Mouse (Mus musculus) splenic B cell, adult 2 months (primary cell): Measurements from ENCODE around the gene Gm20715.
"Not testable (repeated sequence)": the region's sequence is repeated elsewhere in the genome, so short reads cannot be mapped to it uniquely, and the experiment has no call there.

Source experiments
- DNase-seq: peaks from one replicate; pipeline ENCODE4 v3.0.0-alpha.2; 2011; ENCODE audit warnings: low read depth, low spot score
- H3K27me3 ChIP-seq: 2 replicates; pipeline ENCODE4 v1.6.1; 2012; ENCODE audit warnings: mild to moderate bottlenecking, low read length, moderate library complexity, mixed read lengths; ENCODE audit not compliant: control insufficient read depth, poor library complexity, insufficient read depth, severe bottlenecking
- H3K36me3 ChIP-seq: 2 replicates; pipeline ENCODE4 v1.6.1; 2012; ENCODE audit warnings: mild to moderate bottlenecking, low read length, moderate library complexity, mixed read lengths; ENCODE audit not compliant: control insufficient read depth, poor library complexity, insufficient read depth, severe bottlenecking

The Gm20715 gene

GRCm38 (mm10) chr7:6410043-6410442, at the start of gene Gm20715:
TSS of gene Gm20715 (plus strand) at chr7:6410277.
- DNase-seq, result peak; percentile 84
- no peaks in the 10 kb centered on the region for H3K36me3 ChIP-seq
- H3K27me3 ChIP-seq, result no peaks in the 10 kb centered on the region; the same call in 1 of the 2 replicates

- H3K36me3 ChIP-seq, result no peaks in the 10 kb centered on the region
- DNase-seq, result no peak
- no peaks in the 10 kb centered on the region for H3K27me3 ChIP-seq
Measured at GRCm38 (mm10) chr7:6360477-6361060, 49.5 kb upstream of the Gm20715 start.

DNA sequence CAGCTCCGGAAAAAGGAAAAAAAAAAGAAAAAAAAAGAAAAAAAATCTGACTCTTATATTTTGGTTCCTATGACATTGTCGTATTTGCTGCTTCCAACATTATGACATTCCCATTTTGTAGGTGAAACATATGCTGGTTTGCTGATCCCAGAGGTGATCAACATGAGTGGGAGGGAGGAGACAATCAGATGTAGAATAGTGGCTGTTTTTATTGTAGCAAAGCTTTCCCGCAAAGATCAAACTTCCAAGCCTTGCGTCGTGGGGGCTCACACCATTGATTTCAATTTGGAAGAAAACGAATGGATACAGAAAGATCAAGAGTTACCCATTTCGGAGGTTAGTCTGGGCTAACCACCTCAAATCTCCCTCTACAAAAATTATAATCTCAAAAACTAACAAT, 48.3 kb upstream of the Gm20715 start:
- no peak for DNase-seq
- H3K27me3 ChIP-seq, result no peaks in the 10 kb centered on the region
- no peaks in the 10 kb centered on the region for H3K36me3 ChIP-seq

DNA sequence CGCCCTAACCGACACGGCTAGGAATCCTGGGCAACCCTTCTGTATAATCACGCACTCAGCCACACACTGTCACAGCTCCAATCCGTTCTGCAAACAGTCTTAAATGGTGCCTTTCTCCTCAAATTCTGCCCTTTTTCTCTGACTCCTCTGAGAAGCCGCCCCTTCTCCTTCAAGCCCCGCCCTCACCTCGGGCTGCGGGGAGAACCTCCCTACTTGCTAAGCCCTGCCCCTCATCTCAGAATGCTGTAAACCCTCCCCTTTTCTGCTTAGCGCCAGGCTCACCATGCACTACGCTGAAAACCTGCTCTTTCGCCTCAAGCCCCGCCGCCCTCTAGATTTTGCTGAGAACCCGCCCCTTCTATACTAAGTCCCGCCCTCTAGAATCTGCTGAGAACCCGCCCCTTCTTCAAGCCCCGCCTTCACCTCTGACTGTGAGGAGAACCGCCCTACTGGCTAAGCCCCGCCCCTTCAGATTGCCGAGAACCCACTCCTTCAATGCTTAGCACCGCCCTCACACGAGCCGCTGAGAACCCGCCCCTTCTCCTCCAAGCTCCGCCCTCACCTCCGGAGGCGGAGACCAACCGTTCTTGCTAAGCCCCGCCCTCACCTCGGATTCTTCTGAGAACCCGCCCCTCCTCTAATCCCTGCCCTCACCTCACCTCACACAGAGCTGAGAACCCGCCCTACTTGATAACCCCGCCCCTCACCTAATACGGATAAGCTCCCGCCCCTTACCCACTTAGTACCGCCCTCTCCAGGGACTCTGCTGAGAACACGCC, 47.6 kb upstream of the Gm20715 start:
- Histone ChIP-seq H3K36me3 (no peaks in the 10 kb centered on the region), H3K27me3 (no peaks in the 10 kb centered on the region)
- peak; percentile 100 for DNase-seq

DNA sequence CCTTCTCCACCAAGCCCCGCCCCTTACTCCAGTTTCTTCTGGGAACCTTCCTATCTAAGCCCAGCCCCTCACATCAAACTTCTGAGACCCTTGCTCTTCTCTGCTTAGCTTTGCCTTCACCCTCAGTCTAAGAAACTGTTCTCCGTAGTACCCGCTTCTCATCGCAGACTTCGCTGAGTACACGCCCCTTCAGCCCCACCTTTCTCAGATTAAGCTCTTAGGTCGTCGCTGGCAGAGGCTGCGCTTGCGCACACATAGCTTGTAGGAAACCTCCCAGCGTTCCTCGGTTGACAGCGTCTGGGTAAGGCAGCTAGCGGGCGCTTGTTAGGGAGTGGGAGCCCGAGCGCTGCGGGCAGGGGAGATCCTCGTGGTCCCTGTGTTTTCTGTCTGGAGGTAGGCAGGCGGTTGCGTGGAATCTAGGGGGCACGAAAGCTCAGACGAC, 47.0 kb upstream of the Gm20715 start, which contains the start of gene Zfp78:
TSS of gene Zfp78 (plus strand) at position 234 of the 442 bp plus-strand sequence.
- no peaks in the 10 kb centered on the region for H3K36me3 ChIP-seq
- DNase-seq, result peak; percentile 95
- H3K27me3 ChIP-seq, result no peaks in the 10 kb centered on the region

GRCm38 (mm10) chr7:6364761-6365160, 45.3 kb upstream of the Gm20715 start:
- H3K27me3 ChIP-seq, result no peaks in the 10 kb centered on the region
- peak; percentile 15 for DNase-seq
- H3K36me3 ChIP-seq, result no peaks in the 10 kb centered on the region

- H3K27me3 ChIP-seq, result no peaks in the 10 kb centered on the region
Measured at GRCm38 (mm10) chr7:6367185-6367584, 42.9 kb upstream of the Gm20715 start.

GRCm38 (mm10) chr7:6368146-6368545, 41.9 kb upstream of the Gm20715 start:
- not testable (repeated sequence) for DNase-seq, H3K36me3 ChIP-seq, H3K27me3 ChIP-seq

More at GRCm38 (mm10) chr7:6367185-6367584, 42.9 kb upstream of the Gm20715 start:
- H3K36me3 ChIP-seq, result no peaks in the 10 kb centered on the region
- no peak for DNase-seq

- no peak for DNase-seq
Measured at GRCm38 (mm10) chr7:6369460-6369859, 40.6 kb upstream of the Gm20715 start.

GRCm38 (mm10) chr7:6372993-6373392, 37.1 kb upstream of the Gm20715 start:
- no peak for DNase-seq
- Histone ChIP-seq H3K36me3 (no peaks in the 10 kb centered on the region), H3K27me3 (no peaks in the 10 kb centered on the region; the same call in 1 of the 2 replicates)

More at GRCm38 (mm10) chr7:6369460-6369859, 40.6 kb upstream of the Gm20715 start:
- H3K36me3 ChIP-seq, result no peaks in the 10 kb centered on the region
- H3K27me3 ChIP-seq, result no peaks in the 10 kb centered on the region

- no peaks in the 10 kb centered on the region; the same call in 1 of the 2 replicates for H3K27me3 ChIP-seq
- DNase-seq, result no peak
- no peaks in the 10 kb centered on the region for H3K36me3 ChIP-seq
Measured at GRCm38 (mm10) chr7:6378441-6378840, 31.6 kb upstream of the Gm20715 start.

DNA sequence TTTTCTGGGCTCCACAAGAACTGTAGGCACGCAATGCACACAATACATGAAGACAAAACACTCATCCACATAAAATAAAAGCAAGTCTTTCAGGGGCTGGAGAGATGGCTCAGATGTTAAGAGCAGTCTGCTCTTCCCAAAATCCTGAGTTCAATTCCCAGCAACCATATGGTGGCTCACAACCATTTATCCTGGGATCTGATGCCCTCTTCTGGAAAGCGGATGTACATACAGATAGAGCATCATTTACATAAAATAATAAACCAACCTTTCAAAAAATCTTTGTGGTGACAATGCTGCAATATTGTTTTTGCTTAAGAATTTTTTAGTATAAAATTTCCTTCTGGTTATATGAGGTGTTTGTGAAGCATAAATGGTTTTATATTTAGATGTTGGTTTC, 28.6 kb upstream of the Gm20715 start:
- Histone ChIP-seq H3K27me3 (no peaks in the 10 kb centered on the region; the same call in 1 of the 2 replicates), H3K36me3 (no peaks in the 10 kb centered on the region)
- no peak for DNase-seq

DNA sequence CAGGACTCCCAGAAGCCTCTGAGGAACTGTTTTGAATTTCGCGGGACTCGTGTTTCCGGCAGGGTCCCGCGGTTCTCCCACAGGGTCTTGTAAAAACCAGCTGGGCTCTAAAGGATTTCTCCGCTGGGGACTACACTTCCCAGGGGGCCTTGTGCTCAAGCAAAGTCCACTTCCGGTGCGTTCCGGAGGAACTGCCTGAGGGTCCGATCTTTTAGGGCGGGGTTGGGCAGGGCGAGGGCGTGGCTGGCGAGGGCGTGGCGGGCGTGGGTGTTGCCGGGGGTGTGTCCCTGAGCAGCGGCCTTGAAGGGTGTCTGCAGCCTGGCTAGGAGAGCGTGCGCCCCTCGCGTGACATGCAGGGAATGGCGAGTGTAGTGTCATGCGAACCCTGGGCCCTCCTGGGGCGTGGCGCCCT, 27.0 kb upstream of the Gm20715 start, which contains the start of gene Zfp28:
TSS of gene Zfp28 (plus strand) at position 252 of the 412 bp plus-strand sequence.
- Histone ChIP-seq H3K36me3 (no peaks in the 10 kb centered on the region), H3K27me3 (no peaks in the 10 kb centered on the region)
- DNase-seq, result peak; percentile 96

- no peaks in the 10 kb centered on the region for H3K36me3 ChIP-seq
- no peak for DNase-seq
- H3K27me3 ChIP-seq, result no peaks in the 10 kb centered on the region
Measured at GRCm38 (mm10) chr7:6384011-6384410, 26.1 kb upstream of the Gm20715 start.

DNA sequence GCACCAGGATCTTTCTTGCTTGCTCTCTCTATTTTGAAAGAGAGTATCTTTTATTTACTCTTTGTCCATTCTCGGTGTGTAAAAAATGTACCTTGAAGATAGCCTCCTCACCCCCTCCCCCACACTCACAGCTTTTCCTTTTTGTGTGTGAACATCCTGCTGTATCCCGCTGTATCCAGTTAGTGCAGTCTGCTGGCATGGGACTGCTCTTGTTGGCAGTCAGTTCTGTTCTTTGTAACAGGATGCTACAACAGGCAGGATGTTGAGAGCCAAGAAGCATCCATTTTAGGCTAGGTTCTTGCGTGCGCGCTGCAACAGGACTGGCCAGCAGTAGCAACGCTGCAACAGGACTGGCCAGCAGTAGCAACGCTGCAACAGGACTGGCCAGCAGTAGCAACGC, 23.1 kb upstream of the Gm20715 start:
- Histone ChIP-seq H3K36me3 (0 out of 2 replicates have a peak, but pooled peaks cover 2% of the 10 kb centered on the region), H3K27me3 (no peaks in the 10 kb centered on the region)
- DNase-seq, result no peak
